25 mouse cellular contexts compared by ENCODE assay signal in genomic region chr8:12934453-12935043, GRCm38 (mm10).
A peak's percentile ranks its signal among the peaks of the same experiment; 100 is the strongest.
DNase-seq lines count a peak whose midpoint lies in the region; ATAC-seq and TF ChIP-seq lines count a peak whose summit lies in the region.
"Had no signal": no experiment of that assay in that cellular context is flagged by ENCODE, and none has a peak within 500 bp of the region (broad histone marks: within the 10 kb centered on the region; RNA-seq: fewer than 3 reads in every experiment).

No protein-coding gene starts in this region.

- no peaks in the 10 kb centered on the region for H3K36me3 ChIP-seq in kidney, postnatal 0 days (ENCODE audit: insufficient read depth, low read length)
- no peaks in the 10 kb centered on the region for H3K36me3 ChIP-seq in intestine, embryonic 15.5 days
- no peaks in the 10 kb centered on the region for H3K36me3 ChIP-seq in stomach, embryonic 14.5 days (ENCODE audit: control insufficient read depth, insufficient read depth, low read length)
- no peaks in the 10 kb centered on the region for H3K36me3 ChIP-seq in hindbrain, embryonic 11.5 days (ENCODE audit: control insufficient read depth, insufficient read depth, low read length)
- H3K36me3 ChIP-seq: forebrain, embryonic 15.5 days; heart, embryonic 15.5 days; hindbrain, embryonic 15.5 days; limb, embryonic 10.5 days; midbrain, embryonic 15.5 days; neural tube, embryonic 13.5 days had no signal

- H3K4me3 ChIP-seq in gastrocnemius, adult 2 months: peak overlapping the region; percentile 58
- H3K4me3 ChIP-seq in kidney, postnatal 0 days (replicated peaks; ENCODE audit: low read depth, low read length): no peak overlapping the region
- no peak overlapping the region for H3K4me3 ChIP-seq in intestine, embryonic 15.5 days (replicated peaks)
- H3K4me3 ChIP-seq in stomach, embryonic 14.5 days (ENCODE audit: low read depth, low read length): no peak overlapping the region
- no peak overlapping the region for H3K4me3 ChIP-seq in hindbrain, embryonic 11.5 days (ENCODE audit: low read depth, low read length)
- H3K4me3 ChIP-seq: forebrain, embryonic 15.5 days; heart, embryonic 15.5 days; hindbrain, embryonic 15.5 days; limb, embryonic 10.5 days; megakaryocyte, embryonic 14.5 days; midbrain, embryonic 15.5 days; neural tube, embryonic 13.5 days had no signal

- no peak overlapping the region for H3K27ac ChIP-seq in gastrocnemius, adult 2 months
- H3K27ac ChIP-seq in kidney, postnatal 0 days: peak overlapping the region; percentile 11; the same call in 1 of the 2 replicates
- 0 out of 2 replicates have a peak overlapping the region, but pooled peaks have one; percentile 1 for H3K27ac ChIP-seq in intestine, embryonic 15.5 days
- peak overlapping the region; percentile 55; the same call in 1 of the 2 replicates for H3K27ac ChIP-seq in stomach, embryonic 14.5 days (ENCODE audit: low read length)
- no peak overlapping the region for H3K27ac ChIP-seq in hindbrain, embryonic 11.5 days (ENCODE audit: low read depth, low read length)
- H3K27ac ChIP-seq: forebrain, embryonic 15.5 days; heart, embryonic 15.5 days; hindbrain, embryonic 15.5 days; limb, embryonic 10.5 days; midbrain, embryonic 15.5 days; neural tube, embryonic 13.5 days had no signal

- H3K9ac ChIP-seq in kidney, postnatal 0 days (ENCODE audit: low read depth, low read length): no peak overlapping the region
- no peak overlapping the region for H3K9ac ChIP-seq in intestine, embryonic 15.5 days
- H3K9ac ChIP-seq in stomach, embryonic 14.5 days (replicated peaks; ENCODE audit: low read depth, low read length): no peak overlapping the region
- no peak overlapping the region for H3K9ac ChIP-seq in hindbrain, embryonic 11.5 days (ENCODE audit: low read depth, low read length)
- H3K9ac ChIP-seq: forebrain, embryonic 15.5 days; heart, embryonic 15.5 days; hindbrain, embryonic 15.5 days; midbrain, embryonic 15.5 days; neural tube, embryonic 13.5 days had no signal

- H3K4me2 ChIP-seq in kidney, postnatal 0 days (ENCODE audit: low read length): no peak overlapping the region
- no peak overlapping the region for H3K4me2 ChIP-seq in intestine, embryonic 15.5 days (replicated peaks)
- H3K4me2 ChIP-seq in stomach, embryonic 14.5 days (replicated peaks; ENCODE audit: low read depth, low read length): no peak overlapping the region
- no peak overlapping the region for H3K4me2 ChIP-seq in hindbrain, embryonic 11.5 days (replicated peaks; ENCODE audit: low read depth, low read length)
- H3K4me2 ChIP-seq: forebrain, embryonic 15.5 days; heart, embryonic 15.5 days; hindbrain, embryonic 15.5 days; midbrain, embryonic 15.5 days; neural tube, embryonic 13.5 days had no signal

- peak; percentile 70 for ATAC-seq in kidney, postnatal 0 days (replicated peaks; ENCODE audit: low FRiP score, low read depth)
- peak; percentile 21; the same call in 1 of the 2 replicates for ATAC-seq in intestine, embryonic 15.5 days
- peak; percentile 51 for ATAC-seq in stomach, embryonic 14.5 days (ENCODE audit: insufficient number of reproducible peaks, insufficient read depth, low FRiP score, low read depth)
- ATAC-seq in hindbrain, embryonic 11.5 days (ENCODE audit: low FRiP score): no peak
- ATAC-seq: forebrain, embryonic 15.5 days; midbrain, embryonic 15.5 days; Patski had no signal

- intact Hi-C loops in gastrocnemius, adult 2 months (cut with DNase I): no loop called here

- no peaks in the 10 kb centered on the region for H3K9me3 ChIP-seq in kidney, postnatal 0 days (replicated peaks; ENCODE audit: low read length)
- no peaks in the 10 kb centered on the region for H3K9me3 ChIP-seq in intestine, embryonic 15.5 days
- H3K9me3 ChIP-seq in stomach, embryonic 14.5 days (ENCODE audit: control insufficient read depth, low read depth, low read length): no peaks in the 10 kb centered on the region
- no peaks in the 10 kb centered on the region for H3K9me3 ChIP-seq in hindbrain, embryonic 11.5 days (ENCODE audit: control insufficient read depth, low read length)
- H3K9me3 ChIP-seq: forebrain, embryonic 15.5 days; heart, embryonic 15.5 days; hindbrain, embryonic 15.5 days; limb, embryonic 10.5 days; megakaryocyte, embryonic 14.5 days; midbrain, embryonic 15.5 days; neural tube, embryonic 13.5 days had no signal

- no peak for DNase-seq in gastrocnemius, adult 2 months
- DNase-seq in gastrocnemius, adult 8-10 months (ENCODE audit: low spot score in 2 of 2): no peak
- DNase-seq in kidney, postnatal 0 days (ENCODE audit: low spot score): peak; percentile 61
- DNase-seq in kidney, adult 8-10 months: no peak
- no peak for DNase-seq in cerebellum, postnatal 36 days
- no peak for DNase-seq in hindbrain, embryonic 11.5 days (ENCODE audit: low spot score)
- DNase-seq: adrenal gland, postnatal 36 days; cerebellum, adult 9-10 months; gastrocnemius, postnatal 36 days; heart, postnatal 36 days; kidney, adult 18-20 months; lung, postnatal 14 days; retina, postnatal 1 day; right cerebral cortex, postnatal 25 days; thymus, postnatal 14 days had no signal

- TF ChIP-seq CTCF in gastrocnemius, adult 2 months (IDR thresholded peaks at IDR 0.05): no peak
- TF ChIP-seq CTCF in kidney, postnatal 0 days (IDR thresholded peaks at IDR 0.05; ENCODE audit: low read depth): no peak

- H3K4me1 ChIP-seq in kidney, postnatal 0 days (replicated peaks; ENCODE audit: insufficient read depth, low read length): peaks cover 23% of the 10 kb centered on the region
- H3K4me1 ChIP-seq in intestine, embryonic 15.5 days (replicated peaks): peaks cover 28% of the 10 kb centered on the region
- peaks cover 13% of the 10 kb centered on the region for H3K4me1 ChIP-seq in stomach, embryonic 14.5 days (ENCODE audit: control insufficient read depth, insufficient read depth, low read length)
- H3K4me1 ChIP-seq in hindbrain, embryonic 11.5 days (replicated peaks; ENCODE audit: control insufficient read depth, insufficient read depth, low read length): no peaks in the 10 kb centered on the region

- H3K27me3 ChIP-seq in kidney, postnatal 0 days (ENCODE audit: insufficient read depth, low read length): no peaks in the 10 kb centered on the region
- H3K27me3 ChIP-seq in intestine, embryonic 15.5 days (replicated peaks): no peaks in the 10 kb centered on the region
- no peaks in the 10 kb centered on the region for H3K27me3 ChIP-seq in stomach, embryonic 14.5 days (ENCODE audit: control insufficient read depth, insufficient read depth, low read length)
- no peaks in the 10 kb centered on the region for H3K27me3 ChIP-seq in hindbrain, embryonic 11.5 days (ENCODE audit: control insufficient read depth, insufficient read depth, low read length)
- H3K27me3 ChIP-seq: forebrain, embryonic 15.5 days; heart, embryonic 15.5 days; hindbrain, embryonic 15.5 days; midbrain, embryonic 15.5 days; neural tube, embryonic 13.5 days; Patski had no signal

- WGBS in kidney, postnatal 0 days: 36% methylated on average over 8 of the region's 8 CpGs
- WGBS in intestine, embryonic 15.5 days: 43% methylated on average over 8 of the region's 8 CpGs
- WGBS in stomach, embryonic 14.5 days: 44% methylated on average over 8 of the region's 8 CpGs
- 75% methylated on average over 8 of the region's 8 CpGs for WGBS in hindbrain, embryonic 11.5 days

Comparison
In these comparisons a context has a peak if more than half of its experiments do, and no peak if none do; other contexts are left out.
1. H3K27ac ChIP-seq: peak in kidney, postnatal 0 days (single experiment), intestine, embryonic 15.5 days (single experiment) and stomach, embryonic 14.5 days (single experiment); none in gastrocnemius, adult 2 months (single experiment) and hindbrain, embryonic 11.5 days (single experiment).